Mouse (Mus musculus): ENCODE measurements at regions not wholly inside any gene's neighbourhood (a gene's known extent, or its start where the extent isn't known, plus 50 kb on each side); places are given as distances from the start of the nearest gene placed in this dataset.

DNA sequence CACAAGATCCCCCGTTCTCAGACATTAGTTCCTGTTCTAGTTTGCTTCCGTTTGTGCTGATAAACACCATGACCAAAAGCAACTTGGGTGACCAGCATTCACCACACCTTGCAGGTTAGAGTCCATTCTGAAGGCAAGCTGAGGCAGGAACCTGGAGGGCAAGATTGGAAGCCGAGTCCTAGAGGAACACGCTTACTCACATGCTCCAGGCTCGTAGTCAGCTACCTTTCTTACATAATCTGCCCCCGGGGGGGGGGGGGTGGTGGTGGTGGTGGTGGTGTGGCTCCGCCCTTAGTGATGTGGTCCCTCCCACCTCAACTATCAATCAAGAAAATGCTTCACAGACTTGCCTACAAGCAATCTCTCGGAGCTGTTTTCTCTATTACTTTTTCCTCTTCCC, 142.1 kb upstream of the Elac2 start:
- no peak for TF ChIP-seq GATA1 (IDR thresholded peaks at IDR 0.05; ENCODE audit: borderline replicate concordance, low read length)
- TF ChIP-seq FLI1 (IDR thresholded peaks at IDR 0.05; ENCODE audit: low read length): no peak
